Mouse (Mus musculus): ENCODE measurements at regions not wholly inside any gene's neighbourhood (a gene's known extent, or its start where the extent isn't known, plus 50 kb on each side); places are given as distances from the start of the nearest gene placed in this dataset.

DNA sequence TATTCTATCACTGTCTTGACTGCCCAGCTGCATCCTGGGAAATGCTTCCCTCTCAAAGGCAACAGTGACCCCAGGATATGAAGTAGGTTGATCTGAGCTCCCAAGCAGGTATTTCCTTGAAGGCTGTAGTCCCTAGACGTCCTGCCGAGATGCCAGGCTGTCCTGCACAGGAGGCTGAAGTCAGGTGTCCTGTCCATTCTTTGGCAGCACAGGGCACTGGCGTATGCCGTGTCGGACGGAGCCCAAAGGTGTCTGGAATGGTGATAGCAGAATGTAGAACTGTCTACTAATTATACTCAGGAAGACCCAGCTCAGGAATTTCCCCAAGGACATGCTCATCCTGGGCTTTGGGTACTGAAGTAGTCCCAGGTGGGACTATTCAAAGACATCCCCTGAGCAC, 297.3 kb downstream of the Slc4a3 start:
- Histone ChIP-seq H3K4me2 (no peak overlapping the region), H3K9ac (no peak overlapping the region), H3K27me3 (replicated peaks) (no peaks in the 10 kb centered on the region), H3K27ac (no peak overlapping the region), H3K36me3 (no peaks in the 10 kb centered on the region), H3K4me1 (no peaks in the 10 kb centered on the region), H3K9me3 (no peaks in the 10 kb centered on the region), H3K4me3 (replicated peaks) (no peak overlapping the region)
- ATAC-seq (ENCODE audit: insufficient read depth, low FRiP score, low read depth) = no peak
- WGBS = 91% methylated on average over 6 of the region's 6 CpGs

DNA sequence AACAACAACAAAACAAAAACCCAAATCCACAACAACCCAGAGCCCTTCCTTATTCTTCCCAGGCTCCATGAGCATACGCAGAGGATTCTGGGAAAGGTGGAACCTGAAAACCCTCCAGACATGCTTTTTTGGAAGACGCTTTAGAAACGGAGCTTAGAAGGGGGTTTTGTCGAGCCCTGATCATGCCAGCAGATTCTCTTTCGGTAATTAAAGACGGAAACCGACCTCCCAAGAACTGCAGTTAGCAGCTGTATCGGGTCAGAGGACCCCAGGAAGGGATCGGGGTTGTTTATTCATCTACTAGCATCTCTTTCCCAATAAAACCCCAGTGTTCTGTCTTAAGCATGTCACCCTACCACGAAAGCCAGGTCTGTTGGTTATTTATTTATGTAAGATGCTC, 298.1 kb downstream of the Slc4a3 start:
- no peak overlapping the region for H3K9ac ChIP-seq
- H3K4me2 ChIP-seq = no peak overlapping the region
- no peaks in the 10 kb centered on the region for H3K9me3 ChIP-seq
- no peak overlapping the region for H3K4me3 ChIP-seq (replicated peaks)
- H3K4me1 ChIP-seq = no peaks in the 10 kb centered on the region
- 60% methylated on average over 10 of the region's 10 CpGs for WGBS
- no peak for ATAC-seq (ENCODE audit: insufficient read depth, low FRiP score, low read depth)
- no peaks in the 10 kb centered on the region for H3K36me3 ChIP-seq
- no peaks in the 10 kb centered on the region for H3K27me3 ChIP-seq (replicated peaks)
- no peak overlapping the region for H3K27ac ChIP-seq

DNA sequence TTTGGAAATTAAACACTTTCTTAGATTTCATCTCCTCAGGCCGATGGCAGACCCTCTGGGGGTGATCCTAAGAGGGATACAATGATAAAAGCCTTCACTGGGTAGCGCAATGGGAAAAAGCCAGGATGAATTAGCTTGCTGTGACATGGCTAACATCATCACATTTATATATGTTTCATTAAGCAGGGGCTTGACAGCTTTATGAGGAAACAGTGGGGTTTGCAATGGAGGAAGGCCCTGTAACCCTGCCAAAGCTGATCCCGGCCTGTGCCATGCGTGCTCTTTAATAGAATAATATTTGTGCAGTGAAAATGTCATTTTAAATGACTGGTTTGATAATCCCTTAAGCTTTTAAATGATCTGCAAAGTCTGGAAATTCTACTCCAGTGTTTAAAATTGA, 298.5 kb downstream of the Slc4a3 start:
- Histone ChIP-seq H3K4me1 (no peaks in the 10 kb centered on the region), H3K4me2 (no peak overlapping the region), H3K36me3 (no peaks in the 10 kb centered on the region), H3K27ac (no peak overlapping the region), H3K27me3 (replicated peaks) (no peaks in the 10 kb centered on the region), H3K9me3 (no peaks in the 10 kb centered on the region), H3K4me3 (replicated peaks) (no peak overlapping the region), H3K9ac (no peak overlapping the region)
- no peak for ATAC-seq (ENCODE audit: insufficient read depth, low FRiP score, low read depth)
- 44% methylated on average over 4 of the region's 4 CpGs for WGBS

DNA sequence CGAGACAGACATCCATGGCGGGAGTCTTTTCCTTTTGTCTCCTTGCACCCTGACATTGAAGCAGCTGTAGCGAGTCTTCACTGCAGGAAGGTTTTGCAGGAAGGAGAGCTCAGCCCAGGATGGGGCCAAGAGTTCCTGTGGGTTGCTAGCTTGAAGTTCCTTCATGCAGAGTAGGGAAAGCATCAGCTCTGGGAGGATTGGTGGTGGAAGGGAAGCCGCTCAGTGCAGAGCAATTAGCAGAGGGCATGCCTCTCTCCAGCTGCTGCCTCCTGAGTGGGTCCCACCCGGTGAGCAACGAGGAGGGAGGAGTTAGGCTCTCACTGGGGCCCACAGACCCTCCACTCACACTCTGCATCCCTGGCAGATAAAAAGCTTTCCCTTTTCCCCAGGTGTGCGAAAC, 298.9 kb downstream of the Slc4a3 start:
- Histone ChIP-seq H3K4me2 (no peak overlapping the region), H3K9ac (no peak overlapping the region), H3K36me3 (no peaks in the 10 kb centered on the region), H3K4me3 (replicated peaks) (no peak overlapping the region), H3K4me1 (no peaks in the 10 kb centered on the region), H3K9me3 (no peaks in the 10 kb centered on the region), H3K27me3 (replicated peaks) (no peaks in the 10 kb centered on the region), H3K27ac (0 out of 2 replicates have a peak overlapping the region, but pooled peaks have one; percentile 17)
- WGBS = 25% methylated on average over 7 of the region's 7 CpGs
- no peak for ATAC-seq (ENCODE audit: insufficient read depth, low FRiP score, low read depth)

DNA sequence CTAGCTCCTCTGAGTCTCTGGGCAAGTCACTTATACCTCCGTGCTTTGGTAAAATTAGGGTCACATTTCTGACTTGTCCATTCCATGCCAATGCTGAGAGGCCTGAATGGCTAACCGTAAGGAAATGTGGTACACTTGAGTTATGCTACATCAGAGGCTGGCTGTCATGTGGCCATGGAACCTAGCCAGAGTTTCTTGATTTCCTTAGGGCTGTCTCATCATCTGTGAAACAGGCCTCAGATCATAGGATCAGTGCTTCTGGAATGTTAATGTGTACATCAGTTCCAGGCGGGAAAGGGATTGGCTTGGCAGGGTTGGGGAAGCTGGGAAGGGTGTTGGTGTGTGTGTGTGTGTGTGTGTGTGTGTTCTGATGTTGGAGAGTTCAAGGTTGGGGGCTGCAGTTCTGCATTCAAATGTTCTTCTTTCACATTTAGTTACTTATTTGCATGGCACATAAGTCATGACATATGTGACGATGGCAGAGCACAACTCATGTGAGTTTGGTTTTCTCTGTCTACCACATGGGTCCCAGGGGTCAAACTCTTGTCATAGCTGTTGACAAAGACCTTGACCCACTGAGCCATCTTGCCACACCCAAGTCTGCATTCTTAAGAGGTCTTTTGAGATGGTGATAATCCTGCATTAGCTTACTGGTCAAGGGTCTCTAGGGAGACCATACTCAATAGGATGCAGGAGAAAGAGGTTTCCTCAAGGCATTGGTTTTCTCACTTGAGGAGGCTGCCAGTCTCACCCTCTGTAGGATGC, 299.9 kb downstream of the Slc4a3 start:
- no peak overlapping the region for H3K9ac ChIP-seq
- no peaks in the 10 kb centered on the region for H3K36me3 ChIP-seq
- H3K9me3 ChIP-seq = no peaks in the 10 kb centered on the region
- H3K4me3 ChIP-seq (replicated peaks) = no peak overlapping the region
- H3K4me1 ChIP-seq = no peaks in the 10 kb centered on the region
- ATAC-seq (ENCODE audit: insufficient read depth, low FRiP score, low read depth) = no peak
- no peak overlapping the region for H3K4me2 ChIP-seq
- no peak overlapping the region for H3K27ac ChIP-seq
- H3K27me3 ChIP-seq (replicated peaks) = no peaks in the 10 kb centered on the region
- 78% methylated on average over 4 of the region's 4 CpGs for WGBS

- 73% methylated on average over 3 of the region's 3 CpGs for WGBS
- H3K9me3 ChIP-seq = no peaks in the 10 kb centered on the region
- no peak overlapping the region for H3K4me2 ChIP-seq
- H3K36me3 ChIP-seq = no peaks in the 10 kb centered on the region
- no peaks in the 10 kb centered on the region for H3K4me1 ChIP-seq
- ATAC-seq (ENCODE audit: insufficient read depth, low FRiP score, low read depth) = no peak
- no peak overlapping the region for H3K9ac ChIP-seq
- no peaks in the 10 kb centered on the region for H3K27me3 ChIP-seq (replicated peaks)
- no peak overlapping the region for H3K27ac ChIP-seq
- no peak overlapping the region for H3K4me3 ChIP-seq (replicated peaks)
Observed at GRCm38 (mm10) chr1:75847681-75848080, 301.6 kb downstream of the Slc4a3 start.

DNA sequence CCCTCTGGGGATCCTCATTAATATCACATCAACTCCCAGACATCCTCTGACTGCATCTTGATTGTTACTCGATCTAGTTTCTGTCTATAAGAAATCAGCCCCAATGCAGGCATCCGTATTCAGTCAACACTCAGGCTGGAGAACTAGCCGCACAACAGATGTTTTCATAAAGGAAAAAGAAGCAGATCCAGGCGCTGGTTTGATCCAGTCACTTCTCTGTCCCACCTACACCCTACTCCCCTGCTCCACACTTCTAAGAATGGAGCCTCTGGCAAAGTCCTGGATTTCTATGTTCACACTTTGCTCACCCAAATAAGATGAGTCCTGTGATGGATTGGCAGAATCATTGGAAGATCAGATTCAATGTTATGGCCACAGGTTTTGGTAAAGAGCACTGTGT, 302.4 kb downstream of the Slc4a3 start:
- 87% methylated on average over 4 of the region's 4 CpGs for WGBS
- no peak for ATAC-seq (ENCODE audit: insufficient read depth, low FRiP score, low read depth)
- no peak overlapping the region for H3K27ac ChIP-seq
- H3K9ac ChIP-seq = no peak overlapping the region
- no peaks in the 10 kb centered on the region for H3K36me3 ChIP-seq
- H3K4me3 ChIP-seq (replicated peaks) = no peak overlapping the region
- no peaks in the 10 kb centered on the region for H3K27me3 ChIP-seq (replicated peaks)
- H3K4me1 ChIP-seq = no peaks in the 10 kb centered on the region
- H3K4me2 ChIP-seq = no peak overlapping the region
- H3K9me3 ChIP-seq = no peaks in the 10 kb centered on the region

GRCm38 (mm10) chr1:75850131-75850530, 304.1 kb downstream of the Slc4a3 start:
- no peak for ATAC-seq (ENCODE audit: insufficient read depth, low FRiP score, low read depth)
- no peaks in the 10 kb centered on the region for H3K27me3 ChIP-seq (replicated peaks)
- H3K27ac ChIP-seq = no peak overlapping the region
- no peak overlapping the region for H3K4me3 ChIP-seq (replicated peaks)
- 88% methylated on average over 4 of the region's 4 CpGs for WGBS
- no peak overlapping the region for H3K4me2 ChIP-seq
- H3K4me1 ChIP-seq = no peaks in the 10 kb centered on the region
- no peak overlapping the region for H3K9ac ChIP-seq
- no peaks in the 10 kb centered on the region for H3K36me3 ChIP-seq
- H3K9me3 ChIP-seq = no peaks in the 10 kb centered on the region

DNA sequence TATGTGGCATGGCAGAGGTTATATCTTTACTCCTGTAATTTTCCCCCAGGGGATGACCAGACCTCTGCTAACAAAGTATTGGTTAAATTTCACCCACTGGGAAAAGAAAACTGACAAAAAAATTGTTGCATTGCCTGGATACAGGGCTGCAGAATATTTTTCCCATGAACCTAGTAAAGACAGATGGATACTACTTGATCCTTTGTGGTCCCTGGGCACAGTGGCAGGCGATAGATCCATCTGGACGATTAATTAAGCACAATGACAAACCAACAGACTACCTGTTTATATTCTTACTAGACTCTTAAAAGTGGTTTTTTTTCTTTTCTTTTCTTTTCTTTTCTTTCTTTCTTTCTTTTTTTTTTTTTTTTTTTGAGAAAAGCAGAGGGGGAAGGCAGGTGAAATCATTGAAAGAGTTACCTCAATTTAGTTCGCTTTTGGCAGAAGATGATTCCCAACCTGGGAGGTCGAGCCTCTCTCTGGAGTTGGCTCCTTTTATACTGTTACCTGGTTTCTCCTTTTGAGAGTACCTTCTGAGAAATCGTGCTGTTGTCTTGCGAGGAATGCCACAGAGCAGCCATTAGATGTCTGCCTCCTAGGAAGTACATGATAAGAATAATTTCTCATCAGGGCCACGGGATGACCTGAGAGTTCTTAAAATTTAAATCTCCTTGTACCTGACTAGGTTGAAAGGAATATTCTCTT, 312.6 kb downstream of the Slc4a3 start:
- H3K27ac ChIP-seq = no peak overlapping the region
- H3K9ac ChIP-seq = no peak overlapping the region
- WGBS = 77% methylated on average over 7 of the region's 7 CpGs
- H3K4me2 ChIP-seq = no peak overlapping the region
- no peak for ATAC-seq (ENCODE audit: insufficient read depth, low FRiP score, low read depth)
- H3K4me3 ChIP-seq (replicated peaks) = no peak overlapping the region
- H3K9me3 ChIP-seq = no peaks in the 10 kb centered on the region
- H3K27me3 ChIP-seq (replicated peaks) = no peaks in the 10 kb centered on the region
- H3K4me1 ChIP-seq = no peaks in the 10 kb centered on the region
- no peaks in the 10 kb centered on the region for H3K36me3 ChIP-seq

DNA sequence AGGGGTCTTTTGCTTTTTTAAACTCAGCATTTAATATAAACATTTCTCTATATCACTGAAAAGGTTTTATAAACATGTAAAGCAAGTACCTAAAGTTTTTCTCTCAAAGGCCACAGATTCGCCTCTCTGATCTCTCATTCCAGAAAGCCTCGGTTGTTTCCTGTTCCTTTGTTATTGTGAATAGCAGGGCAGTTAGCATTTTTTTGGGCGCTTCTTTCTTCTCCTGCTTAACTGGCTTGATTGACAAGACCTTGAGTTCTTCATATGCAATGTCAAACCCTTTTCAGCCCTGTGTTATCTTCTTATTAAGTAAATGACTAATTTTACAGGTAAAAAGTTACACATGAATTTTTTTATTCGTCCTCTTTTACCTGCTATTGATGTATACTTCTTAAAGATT, 316.7 kb downstream of the Slc4a3 start:
- no peak for ATAC-seq (ENCODE audit: insufficient read depth, low FRiP score, low read depth)
- Histone ChIP-seq H3K27me3 (replicated peaks) (no peaks in the 10 kb centered on the region), H3K4me3 (replicated peaks) (no peak overlapping the region), H3K4me2 (no peak overlapping the region), H3K9me3 (no peaks in the 10 kb centered on the region), H3K36me3 (no peaks in the 10 kb centered on the region), H3K4me1 (no peaks in the 10 kb centered on the region), H3K9ac (no peak overlapping the region), H3K27ac (no peak overlapping the region)
- 60% methylated on average over 4 of the region's 4 CpGs for WGBS

- WGBS = 43% methylated on average over 6 of the region's 6 CpGs
- no peaks in the 10 kb centered on the region for H3K36me3 ChIP-seq
- H3K4me2 ChIP-seq = no peak overlapping the region
- no peak overlapping the region for H3K4me3 ChIP-seq (replicated peaks)
- ATAC-seq (ENCODE audit: insufficient read depth, low FRiP score, low read depth) = no peak
- no peaks in the 10 kb centered on the region for H3K27me3 ChIP-seq (replicated peaks)
- H3K9ac ChIP-seq = no peak overlapping the region
- H3K4me1 ChIP-seq = no peaks in the 10 kb centered on the region
- H3K9me3 ChIP-seq = no peaks in the 10 kb centered on the region
- no peak overlapping the region for H3K27ac ChIP-seq
Observed at GRCm38 (mm10) chr1:75866556-75866955, 320.5 kb downstream of the Slc4a3 start.

DNA sequence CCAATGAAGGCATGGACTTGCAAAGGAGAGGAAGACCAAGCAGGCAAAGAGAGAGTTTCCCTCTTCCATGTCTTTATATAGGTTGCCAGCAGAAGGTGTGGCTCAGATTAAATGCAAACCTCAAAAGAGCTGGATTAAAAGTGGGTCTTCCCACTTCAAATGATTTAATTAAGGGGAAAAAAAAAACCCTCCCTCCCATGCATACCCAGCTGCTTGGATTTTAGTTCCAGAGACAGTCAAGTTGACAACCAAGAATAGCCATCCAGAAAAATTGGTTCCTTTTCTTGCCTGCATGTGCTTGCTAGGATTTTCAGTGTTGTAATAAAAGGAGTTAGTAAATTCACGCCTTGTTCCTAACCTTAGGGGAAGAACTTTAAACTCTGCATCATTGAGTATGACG, 323.3 kb downstream of the Slc4a3 start:
- H3K9me3 ChIP-seq = no peaks in the 10 kb centered on the region
- no peak overlapping the region for H3K27ac ChIP-seq
- H3K27me3 ChIP-seq (replicated peaks) = no peaks in the 10 kb centered on the region
- no peak overlapping the region for H3K4me3 ChIP-seq (replicated peaks)
- no peak for ATAC-seq (ENCODE audit: insufficient read depth, low FRiP score, low read depth)
- WGBS = 71% methylated on average over 2 of the region's 2 CpGs
- no peak overlapping the region for H3K9ac ChIP-seq
- no peak overlapping the region for H3K4me2 ChIP-seq
- no peaks in the 10 kb centered on the region for H3K4me1 ChIP-seq
- H3K36me3 ChIP-seq = no peaks in the 10 kb centered on the region

Measured in stomach, embryonic 15.5 days (tissue).